In genomic region chr17:71742935-71743334, GRCm38 (mm10) we compare ENCODE assay signal across 14 mouse cellular contexts. TPM values are rescaled to one million over a fixed set of nuclear protein-coding genes. Genes with fewer than 3 reads are reported as not detected.
A peak's percentile ranks its signal among the peaks of the same experiment; 100 is the strongest.
DNase-seq lines count a peak whose midpoint lies in the region; ATAC-seq lines count a peak whose summit lies in the region.
"Had no signal": no experiment of that assay in that cellular context is flagged by ENCODE, and none has a peak within 500 bp of the region (broad histone marks: within the 10 kb centered on the region; RNA-seq: fewer than 3 reads in every experiment).

No protein-coding gene starts in this region.

- 33% methylated on average over 5 of the region's 5 CpGs for WGBS in embryonic facial prominence, embryonic 15.5 days
- 32% methylated on average over 5 of the region's 5 CpGs for WGBS in neural tube, embryonic 15.5 days

- peak; percentile 19; the same call in 1 of the 2 replicates for ATAC-seq in embryonic facial prominence, embryonic 15.5 days (ENCODE audit: insufficient number of reproducible peaks, low FRiP score, low TSS enrichment, low read depth)
- no peak for ATAC-seq in neural tube, embryonic 15.5 days (ENCODE audit: low FRiP score)

- no peak overlapping the region for H3K9ac ChIP-seq in embryonic facial prominence, embryonic 15.5 days
- H3K9ac ChIP-seq in neural tube, embryonic 15.5 days (replicated peaks): no peak overlapping the region
- H3K9ac ChIP-seq: hindbrain, embryonic 13.5 days; midbrain, embryonic 12.5 days had no signal

- no peak overlapping the region; the same call in 1 of the 2 replicates for H3K27ac ChIP-seq in embryonic facial prominence, embryonic 15.5 days (replicated peaks)
- no peak overlapping the region for H3K27ac ChIP-seq in neural tube, embryonic 15.5 days (replicated peaks)
- H3K27ac ChIP-seq: hindbrain, embryonic 13.5 days; midbrain, embryonic 12.5 days had no signal

- no peak overlapping the region for H3K4me2 ChIP-seq in embryonic facial prominence, embryonic 15.5 days (replicated peaks)
- H3K4me2 ChIP-seq in neural tube, embryonic 15.5 days: no peak overlapping the region
- H3K4me2 ChIP-seq: hindbrain, embryonic 13.5 days; midbrain, embryonic 12.5 days had no signal

- no peaks in the 10 kb centered on the region for H3K9me3 ChIP-seq in embryonic facial prominence, embryonic 15.5 days (replicated peaks)
- no peaks in the 10 kb centered on the region for H3K9me3 ChIP-seq in neural tube, embryonic 15.5 days (replicated peaks)
- H3K9me3 ChIP-seq: hindbrain, embryonic 13.5 days; midbrain, embryonic 12.5 days had no signal

- no peaks in the 10 kb centered on the region for H3K36me3 ChIP-seq in embryonic facial prominence, embryonic 15.5 days
- H3K36me3 ChIP-seq in neural tube, embryonic 15.5 days: no peaks in the 10 kb centered on the region
- H3K36me3 ChIP-seq: G1E; hindbrain, embryonic 13.5 days; midbrain, embryonic 12.5 days had no signal

- H3K4me1 ChIP-seq in embryonic facial prominence, embryonic 15.5 days: peaks cover 6% of the 10 kb centered on the region; the same call in 1 of the 2 replicates
- H3K4me1 ChIP-seq in neural tube, embryonic 15.5 days: peaks cover 14% of the 10 kb centered on the region

- DNase-seq in layer of hippocampus, adult 11-12 months (ENCODE audit: low spot score): peak; percentile 41
- no peak for DNase-seq in layer of hippocampus, postnatal 25 days (ENCODE audit: extremely low spot score in 1 of 2, low spot score in 1 of 2)
- DNase-seq in layer of hippocampus, adult 9-10 months (ENCODE audit: low spot score): peak; percentile 15
- DNase-seq in right cerebral cortex, postnatal 10 days (ENCODE audit: low spot score in 2 of 2): peak; percentile 48 to 59
- DNase-seq in heart, adult 18-20 months: no peak
- DNase-seq: adrenal gland, postnatal 14 days; gastrocnemius, postnatal 14 days; thymus, postnatal 14 days had no signal

- H3K4me3 ChIP-seq in embryonic facial prominence, embryonic 15.5 days (replicated peaks): no peak overlapping the region
- H3K4me3 ChIP-seq in neural tube, embryonic 15.5 days (replicated peaks): no peak overlapping the region
- H3K4me3 ChIP-seq: hindbrain, embryonic 13.5 days; midbrain, embryonic 12.5 days had no signal

- no peaks in the 10 kb centered on the region for H3K27me3 ChIP-seq in embryonic facial prominence, embryonic 15.5 days
- H3K27me3 ChIP-seq in neural tube, embryonic 15.5 days (replicated peaks): no peaks in the 10 kb centered on the region
- H3K27me3 ChIP-seq: hindbrain, embryonic 13.5 days; midbrain, embryonic 12.5 days had no signal

RNA-seq across cellular contexts. Expression of gene Pcare, which starts 9.8 kb away (rescaled TPM):
- total RNA-seq in layer of hippocampus, postnatal 25 days (2021): under 1 TPM; 0.15 to 0.19 TPM
- not detected in 2 replicates for polyA plus RNA-seq in embryonic facial prominence, embryonic 15.5 days (2015; fragmentation: Nextera tagmentation; extraction: Ambion mirVana)
- not detected in 2 replicates for polyA plus RNA-seq in neural tube, embryonic 15.5 days (2015; fragmentation: Nextera tagmentation; extraction: Ambion mirVana)
- total RNA-seq in heart, adult 18-20 months (2021): under 1 TPM; 0.41 to 0.74 TPM
- total RNA-seq: adrenal gland, postnatal 14 days; common myeloid progenitor, adult 5-6 weeks; gastrocnemius, postnatal 14 days had no signal
- polyA plus RNA-seq: G1E; hindbrain, embryonic 13.5 days; midbrain, embryonic 12.5 days had no signal

RNA-seq across cellular contexts. Expression of gene Clip4, which starts 25.3 kb away (rescaled TPM):
- 10 to 100 TPM; 84.5 to 85.4 TPM for total RNA-seq in layer of hippocampus, postnatal 25 days (2021)
- 17.6 and 19.0 TPM in 2 replicates for polyA plus RNA-seq in embryonic facial prominence, embryonic 15.5 days (2015; fragmentation: Nextera tagmentation; extraction: Ambion mirVana)
- 18.1 and 19.3 TPM in 2 replicates for polyA plus RNA-seq in neural tube, embryonic 15.5 days (2015; fragmentation: Nextera tagmentation; extraction: Ambion mirVana)
- 100 to 1,000 TPM; 256 to 257 TPM for total RNA-seq in heart, adult 18-20 months (2021)
- total RNA-seq: common myeloid progenitor, adult 5-6 weeks had no signal
- polyA plus RNA-seq: G1E had no signal

Comparison
In these comparisons a context has a peak if more than half of its experiments do, and no peak if none do; other contexts are left out.
1. DNase-seq: peak in layer of hippocampus, adult 11-12 months (single experiment), layer of hippocampus, adult 9-10 months (single experiment) and right cerebral cortex, postnatal 10 days (2 of 2); none in layer of hippocampus, postnatal 25 days (0 of 2) and heart, adult 18-20 months (0 of 2).